Mouse (Mus musculus) G1E (cell line): Measurements from ENCODE around the gene Cacna1c. TPM values are rescaled to one million over a fixed set of nuclear protein-coding genes. Genes with fewer than 3 reads are reported as not detected.

Source experiments
- ATAC-seq: 2 replicates; pipeline ENCODE4 v1.8.0; 2016; ENCODE audit warnings: mild to moderate bottlenecking; ENCODE audit not compliant: insufficient number of reproducible peaks, poor library complexity, low FRiP score, severe bottlenecking; ENCODE audit errors: extremely low read depth
- DNase-seq: peaks from one replicate; pipeline ENCODE4 v3.0.0; 2012; ENCODE audit warnings: low spot score
- H3K27me3 ChIP-seq: 2 replicates; pipeline ENCODE4 v1.6.1; 2012; ENCODE audit warnings: mild to moderate bottlenecking, low read length, inconsistent platforms; ENCODE audit not compliant: insufficient read depth
- H3K36me3 ChIP-seq: replicated peaks from 2 replicates; pipeline ENCODE3; 2012; ENCODE audit warnings: mild to moderate bottlenecking, inconsistent platforms
- H3K4me1 ChIP-seq: 2 replicates; pipeline ENCODE4 v1.6.1; 2012; ENCODE audit warnings: low read depth, low read length, inconsistent platforms, mixed read lengths; ENCODE audit not compliant: insufficient read depth
- H3K4me3 ChIP-seq: 2 replicates; pipeline ENCODE4 v1.5.1; 2012; ENCODE audit warnings: low read depth, mild to moderate bottlenecking, inconsistent platforms, low read length, moderate library complexity, mixed read lengths
- H3K9me3 ChIP-seq: replicated peaks from 2 replicates; pipeline ENCODE4 v1.6.1; 2012; ENCODE audit warnings: inconsistent platforms
- CTCF ChIP-seq: IDR thresholded peaks from 2 replicates; pipeline ENCODE4 v1.5.1; 2012; ENCODE audit warnings: low read depth, low read length, inconsistent platforms, mixed read lengths
- GATA1 ChIP-seq: IDR thresholded peaks from 2 replicates; pipeline ENCODE4 v1.6.1; 2012; ENCODE audit warnings: borderline replicate concordance, low read length, inconsistent platforms, mixed read lengths
- GATA2 ChIP-seq: IDR thresholded peaks from 2 replicates; pipeline ENCODE4 v1.6.1; 2012; ENCODE audit warnings: low read depth, low read length, inconsistent platforms, borderline replicate concordance
- POLR2AphosphoS5 ChIP-seq: IDR thresholded peaks from 2 replicates; pipeline ENCODE4 v1.6.1; 2012; ENCODE audit warnings: low read depth, low read length, inconsistent platforms; ENCODE audit not compliant: insufficient replicate concordance
- TAL1 ChIP-seq: conservative IDR thresholded peaks from 2 replicates; pipeline ENCODE4 v1.6.1; 2012; ENCODE audit warnings: low read depth, low read length, inconsistent platforms, mixed read lengths
- polyA plus RNA-seq: library from polyadenylated mRNA; stranded (reverse); fragments of >175 nt; gene quantifications from 2 replicates; pipeline ENCODE4 v1.2.3, GENCODE M21; 2012
- total RNA-seq, 2 experiments: library from RNA; stranded (forward) in 1 of 2; stranded (reverse) in 1 of 2; fragments of 200-1000 nt in 1 of 2; fragments of >200 nt in 1 of 2; fragmentation: Nextera tagmentation in 1 of 2; gene quantifications; 2 replicates each; pipeline ENCODE4 v1.2.3; 2014 to 2017

Gene Cacna1c
- total and polyA plus RNA-seq, 3 experiments = 0.11 TPM; not detected in 2

DNA sequence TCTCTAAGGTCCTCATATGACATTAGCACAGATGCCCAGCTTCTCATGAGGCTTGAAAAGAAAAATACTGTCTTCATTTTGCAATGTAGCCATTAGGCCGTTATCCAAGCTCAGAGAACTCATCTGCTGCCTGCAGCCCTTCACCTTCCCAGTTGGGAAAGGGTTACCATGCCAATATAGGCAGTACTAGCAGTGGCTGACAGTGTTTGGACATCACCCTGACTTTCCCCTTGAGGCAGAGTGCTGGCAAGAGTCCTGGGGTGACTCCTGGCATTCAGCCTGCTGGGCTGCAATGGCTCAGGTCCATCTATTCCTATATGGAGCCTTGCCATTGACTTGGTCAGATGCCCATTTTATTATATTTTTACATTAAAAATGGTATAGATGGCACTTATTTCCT is 476.7 kb downstream of the Cacna1c start:
- no peaks in the 10 kb centered on the region for H3K4me1 ChIP-seq
- H3K4me3 ChIP-seq = no peak overlapping the region
- TF ChIP-seq TAL1 = no peak
- no peak for TF ChIP-seq GATA1
- TF ChIP-seq POLR2AphosphoS5 = no peak
- no peak for TF ChIP-seq CTCF
- TF ChIP-seq GATA2 = no peak

DNA sequence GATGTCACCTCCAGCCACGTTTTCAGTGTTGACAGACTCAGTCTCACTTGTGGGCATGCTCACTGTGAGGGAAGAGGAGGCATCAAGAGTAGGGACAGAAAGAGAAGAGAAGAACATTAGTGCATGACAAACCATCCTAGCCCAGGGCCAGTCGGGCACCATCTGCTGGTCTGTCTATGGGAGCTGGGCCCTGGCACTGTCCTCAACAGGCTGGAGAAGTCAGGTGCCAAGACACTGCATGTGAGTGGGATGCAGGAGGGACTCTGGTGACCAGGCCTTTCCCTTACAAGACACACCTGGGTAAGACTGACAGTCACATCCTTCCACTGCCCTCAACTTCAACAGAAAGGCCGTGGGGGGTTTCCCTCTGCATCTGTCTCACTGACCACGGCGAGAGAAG is 482.9 kb downstream of the Cacna1c start:
- Histone ChIP-seq H3K4me3 (no peak overlapping the region), H3K36me3 (no peaks in the 10 kb centered on the region), H3K9me3 (peaks cover 82% of the 10 kb centered on the region), H3K27me3 (no peaks in the 10 kb centered on the region), H3K4me1 (no peaks in the 10 kb centered on the region)
- DNase-seq = no peak
- TF ChIP-seq POLR2AphosphoS5 (no peak), GATA1 (no peak), TAL1 (no peak), CTCF (no peak)
- no peak for ATAC-seq

More for the DNA sequence above, 476.7 kb downstream of the Cacna1c start:
- DNase-seq (no peak), ATAC-seq (no peak)
- Histone ChIP-seq H3K36me3 (no peaks in the 10 kb centered on the region), H3K9me3 (peaks cover 78% of the 10 kb centered on the region), H3K27me3 (no peaks in the 10 kb centered on the region)

- Histone ChIP-seq H3K4me3 (no peak overlapping the region), H3K4me1 (no peaks in the 10 kb centered on the region), H3K27me3 (no peaks in the 10 kb centered on the region), H3K36me3 (no peaks in the 10 kb centered on the region), H3K9me3 (peaks cover 83% of the 10 kb centered on the region)
- DNase-seq = no peak
- TF ChIP-seq TAL1 = no peak
- TF ChIP-seq CTCF = no peak
- TF ChIP-seq GATA1 = no peak
- TF ChIP-seq POLR2AphosphoS5 = no peak
- TF ChIP-seq GATA2 = no peak
- ATAC-seq = no peak
These were observed 484.4 kb downstream of the Cacna1c start for GRCm38 (mm10) chr6:118711677-118712322.

GRCm38 (mm10) chr6:118707066-118707465 is 489.2 kb downstream of the Cacna1c start:
- no peak for ATAC-seq
- Histone ChIP-seq H3K4me3 (no peak overlapping the region), H3K27me3 (no peaks in the 10 kb centered on the region), H3K36me3 (no peaks in the 10 kb centered on the region), H3K4me1 (no peaks in the 10 kb centered on the region), H3K9me3 (peaks cover 59% of the 10 kb centered on the region)
- no peak for DNase-seq
- TF ChIP-seq TAL1 (no peak), CTCF (no peak), POLR2AphosphoS5 (no peak), GATA2 (no peak), GATA1 (no peak)

DNA sequence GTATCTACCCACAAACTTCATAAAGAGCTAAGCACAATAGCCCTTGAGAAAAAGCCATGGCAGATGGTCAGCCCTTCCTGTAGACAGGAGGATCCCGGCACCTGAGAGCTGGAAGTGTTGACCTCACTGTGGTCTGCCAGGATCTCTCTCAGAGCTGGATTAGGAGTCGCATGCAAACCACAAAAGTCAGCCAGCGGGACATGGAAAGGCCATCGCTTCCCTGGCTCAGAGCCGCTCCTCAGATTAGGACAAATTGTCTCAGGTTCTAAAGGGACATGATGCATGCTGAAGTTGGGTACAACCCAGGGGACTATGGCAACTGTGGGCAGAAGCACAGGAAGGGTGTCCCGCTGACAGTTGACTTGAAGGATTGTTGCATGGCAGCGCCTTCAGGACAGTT is 490.4 kb downstream of the Cacna1c start:
- no peaks in the 10 kb centered on the region for H3K4me1 ChIP-seq
- no peak for ATAC-seq
- no peak for TF ChIP-seq GATA1
- no peak for TF ChIP-seq POLR2AphosphoS5
- TF ChIP-seq GATA2 = no peak
- no peak for TF ChIP-seq TAL1
- TF ChIP-seq CTCF = no peak
- no peaks in the 10 kb centered on the region for H3K36me3 ChIP-seq
- H3K27me3 ChIP-seq = no peaks in the 10 kb centered on the region
- DNase-seq = no peak
- peaks cover 60% of the 10 kb centered on the region for H3K9me3 ChIP-seq
- no peak overlapping the region for H3K4me3 ChIP-seq

DNA sequence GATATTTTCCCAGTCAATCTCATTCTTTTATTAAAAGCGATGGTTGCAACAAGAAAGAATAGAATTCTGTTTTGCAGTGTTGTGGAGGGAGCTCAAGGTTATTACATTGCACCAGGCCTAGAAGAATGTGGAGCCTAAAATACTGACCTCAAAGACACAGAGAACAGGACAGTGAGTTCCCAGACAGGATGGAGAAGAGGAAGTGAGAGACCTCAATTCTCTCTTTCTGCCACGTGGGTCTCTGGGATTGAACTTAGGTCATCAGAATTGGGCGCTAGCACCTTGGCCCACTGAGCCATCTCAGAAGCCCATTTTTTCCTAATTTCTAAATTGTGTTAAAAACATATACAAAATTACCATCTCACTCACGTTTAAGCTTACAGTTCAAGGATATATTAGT is 501.6 kb downstream of the Cacna1c start:
- Histone ChIP-seq H3K27me3 (no peaks in the 10 kb centered on the region), H3K9me3 (peaks cover 53% of the 10 kb centered on the region), H3K4me1 (no peaks in the 10 kb centered on the region), H3K36me3 (no peaks in the 10 kb centered on the region), H3K4me3 (no peak overlapping the region)
- TF ChIP-seq POLR2AphosphoS5 (no peak), GATA1 (no peak), CTCF (no peak), GATA2 (no peak), TAL1 (no peak)
- DNase-seq (no peak), ATAC-seq (no peak)
